Mouse (Mus musculus) C2C12 (cell line): ENCODE results near the gene Trim24.

ENCODE experiments used
- CTCF ChIP-seq: IDR thresholded peaks from one replicate; pipeline ENCODE4 v1.5.1; 2011; ENCODE audit not compliant: control insufficient read depth, insufficient read depth, insufficient read length
- FOSL1 ChIP-seq: IDR thresholded peaks from one replicate; pipeline ENCODE4 v1.8.0; 2011; ENCODE audit warnings: mild to moderate bottlenecking, low read length; ENCODE audit not compliant: poor library complexity, insufficient read depth, severe bottlenecking
- MAX ChIP-seq: IDR thresholded peaks from one replicate; pipeline ENCODE4 v1.6.1; 2011; ENCODE audit warnings: mild to moderate bottlenecking, control low read depth
- MYOG ChIP-seq: IDR thresholded peaks from one replicate; pipeline ENCODE4 v1.6.1; 2011; ENCODE audit not compliant: control insufficient read depth, insufficient read length; ENCODE audit errors: extremely low read depth
- USF1 ChIP-seq: IDR thresholded peaks from one replicate; pipeline ENCODE4 v1.6.1; 2011; ENCODE audit warnings: low read depth, mild to moderate bottlenecking, control low read depth, moderate library complexity

DNA sequence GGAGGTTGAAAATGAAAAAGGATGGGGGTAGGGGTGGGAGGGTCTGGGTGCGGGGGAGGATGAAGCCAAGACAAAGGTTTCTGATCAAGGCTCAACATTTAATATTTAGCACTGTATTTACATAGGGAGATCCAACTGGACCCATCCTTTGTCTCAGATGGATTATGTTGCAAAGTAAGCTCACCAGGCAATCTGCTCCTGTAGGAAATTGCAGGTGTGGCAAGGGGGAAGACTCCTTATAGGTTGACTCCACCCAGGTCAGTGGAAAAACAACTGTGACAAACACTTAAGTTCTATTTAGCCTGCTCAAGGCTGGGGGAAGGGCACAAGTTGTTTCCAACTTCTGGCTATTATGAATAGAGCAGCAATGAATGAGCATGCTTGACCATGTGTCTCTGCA is 36.9 kb upstream of the Trim24 start:
- TF ChIP-seq CTCF, result no peak
- TF ChIP-seq MYOG, result no peak
- no peak for TF ChIP-seq MAX
- TF ChIP-seq FOSL1, result no peak
- no peak for TF ChIP-seq USF1
